Mouse (Mus musculus): Measurements from ENCODE around the gene Cnbd2. TPM values are rescaled to one million over a fixed set of nuclear protein-coding genes. Genes with fewer than 3 reads are reported as not detected.

Cnbd2 gene
- not detected for polyA plus RNA-seq (2015; fragmentation: Illumina TruSeq; extraction: RNeasy Lipid Tissue Mini Kit (QIAGEN cat#74804); ENCODE audit: insufficient read depth, low read depth, low replicate concordance)

DNA sequence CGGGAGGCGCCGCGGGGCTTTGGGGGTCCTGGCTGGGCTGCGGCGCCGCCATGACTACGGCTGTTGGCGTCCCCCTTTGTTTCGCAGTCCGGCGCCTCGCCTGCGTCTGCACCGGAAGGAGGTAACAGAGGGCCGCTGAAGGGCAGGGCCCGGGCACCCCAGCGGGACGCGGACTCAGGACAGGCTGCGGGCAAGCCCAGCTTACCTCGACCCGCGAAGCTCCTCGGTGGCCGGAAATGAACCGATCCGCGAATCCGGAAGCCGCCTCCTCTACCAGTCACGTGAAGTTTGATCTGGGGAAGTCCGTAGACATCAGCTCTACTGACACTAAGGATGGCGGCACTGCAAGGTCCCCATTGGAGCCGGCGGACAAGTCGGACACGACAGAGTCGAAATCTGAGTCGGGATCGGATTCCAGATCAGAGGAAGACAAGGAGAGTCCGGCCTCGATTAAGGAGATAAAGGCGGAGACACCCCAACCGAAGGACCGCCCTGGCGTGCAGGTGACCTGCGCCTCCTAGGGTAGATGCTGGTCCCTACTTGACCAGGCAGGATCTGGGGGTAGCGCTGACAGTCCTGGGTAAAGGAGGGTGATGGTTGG, at the start of gene Cnbd2, which contains the start of gene Scand1:
Gene Cnbd2 (plus strand): TSS at position 3 of the 601 bp plus-strand sequence.
Gene Scand1 (minus strand): TSS at position 408 of the 601 bp plus-strand sequence.

DNA sequence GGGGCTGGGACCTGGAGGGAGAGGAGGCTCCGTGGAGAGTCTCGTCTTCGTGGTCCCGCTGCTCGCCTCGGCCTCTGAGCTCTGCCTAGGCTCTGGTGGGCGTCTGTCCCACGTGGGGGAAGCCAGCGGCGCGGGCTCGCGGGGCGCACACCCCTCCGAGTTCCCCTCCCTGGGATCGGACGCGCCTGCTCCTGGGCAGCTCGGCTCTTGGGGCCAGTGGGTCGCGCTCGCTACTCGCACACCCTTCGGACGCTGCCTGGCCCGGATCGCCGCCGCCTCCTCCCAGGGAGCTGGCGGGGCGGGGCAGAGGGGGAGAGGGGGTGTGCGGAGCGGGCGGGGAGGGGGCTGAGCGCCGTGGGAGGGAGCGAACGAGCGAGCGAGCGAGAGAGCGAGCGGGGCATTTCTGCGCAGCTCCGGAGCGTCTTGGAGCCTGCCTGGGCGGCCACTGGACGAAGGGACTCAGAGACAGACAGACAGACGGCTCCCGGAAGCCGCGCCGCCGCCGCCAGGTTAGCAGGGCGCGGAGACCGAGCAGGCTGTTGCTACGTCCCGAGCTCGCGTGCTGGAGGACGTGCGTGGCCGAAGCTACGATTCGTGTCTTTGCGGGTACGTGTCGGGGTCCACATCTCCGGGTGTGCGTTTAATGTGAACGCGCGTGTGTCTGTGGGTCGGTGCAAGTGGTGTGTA, 108.7 kb downstream of the Cnbd2 start, which contains the start of gene Epb41l1:
Gene Epb41l1 (plus strand): TSS at position 216 of the 687 bp plus-strand sequence.

Other genes starting within 250 kb of the Cnbd2 start
- gene Spag4, start 247.1 kb upstream of the Cnbd2 start, polyA plus RNA-seq (2015; fragmentation: Illumina TruSeq; extraction: RNeasy Lipid Tissue Mini Kit (QIAGEN cat#74804); ENCODE audit: insufficient read depth, low read depth, low replicate concordance), result not detected
- 7.9 TPM for gene Cpne1, start 200.3 kb upstream of the Cnbd2 start, polyA plus RNA-seq (2015; fragmentation: Illumina TruSeq; extraction: RNeasy Lipid Tissue Mini Kit (QIAGEN cat#74804); ENCODE audit: insufficient read depth, low read depth, low replicate concordance)
- 2.7 TPM for gene Rbm12, start 200.3 kb upstream of the Cnbd2 start, polyA plus RNA-seq (2015; fragmentation: Illumina TruSeq; extraction: RNeasy Lipid Tissue Mini Kit (QIAGEN cat#74804); ENCODE audit: insufficient read depth, low read depth, low replicate concordance)
- gene Gm28036, start 185.2 kb upstream of the Cnbd2 start, polyA plus RNA-seq (2015; fragmentation: Illumina TruSeq; extraction: RNeasy Lipid Tissue Mini Kit (QIAGEN cat#74804); ENCODE audit: insufficient read depth, low read depth, low replicate concordance), result 1.1 TPM
- 73.2 TPM for gene Romo1, start 168.3 kb upstream of the Cnbd2 start, polyA plus RNA-seq (2015; fragmentation: Illumina TruSeq; extraction: RNeasy Lipid Tissue Mini Kit (QIAGEN cat#74804); ENCODE audit: insufficient read depth, low read depth, low replicate concordance)
- 16.7 TPM for gene Nfs1, start 168.1 kb upstream of the Cnbd2 start, polyA plus RNA-seq (2015; fragmentation: Illumina TruSeq; extraction: RNeasy Lipid Tissue Mini Kit (QIAGEN cat#74804); ENCODE audit: insufficient read depth, low read depth, low replicate concordance)
- 104 TPM for gene Rbm39, start 132.1 kb upstream of the Cnbd2 start, polyA plus RNA-seq (2015; fragmentation: Illumina TruSeq; extraction: RNeasy Lipid Tissue Mini Kit (QIAGEN cat#74804); ENCODE audit: insufficient read depth, low read depth, low replicate concordance)
- gene Phf20, start 115.8 kb upstream of the Cnbd2 start, polyA plus RNA-seq (2015; fragmentation: Illumina TruSeq; extraction: RNeasy Lipid Tissue Mini Kit (QIAGEN cat#74804); ENCODE audit: insufficient read depth, low read depth, low replicate concordance), result 4.7 TPM
- 24.9 TPM for gene Scand1, start 405 bp downstream of the Cnbd2 start, polyA plus RNA-seq (2015; fragmentation: Illumina TruSeq; extraction: RNeasy Lipid Tissue Mini Kit (QIAGEN cat#74804); ENCODE audit: insufficient read depth, low read depth, low replicate concordance)
- gene Epb41l1, start 108.6 kb downstream of the Cnbd2 start, polyA plus RNA-seq (2015; fragmentation: Illumina TruSeq; extraction: RNeasy Lipid Tissue Mini Kit (QIAGEN cat#74804); ENCODE audit: insufficient read depth, low read depth, low replicate concordance), result 4.3 TPM
- 4.5 TPM for gene Aar2, start 235.3 kb downstream of the Cnbd2 start, polyA plus RNA-seq (2015; fragmentation: Illumina TruSeq; extraction: RNeasy Lipid Tissue Mini Kit (QIAGEN cat#74804); ENCODE audit: insufficient read depth, low read depth, low replicate concordance)

All from pancreas, adult 10 weeks (tissue).